Mouse (Mus musculus): Measurements from ENCODE around the gene Esx1. TPM values are rescaled to one million over a fixed set of nuclear protein-coding genes. Genes with fewer than 3 reads are reported as not detected.
A peak's percentile ranks its signal among the peaks of the same experiment; 100 is the strongest.

Gene Esx1
- total and polyA plus RNA-seq, 3 experiments: not detected

DNA sequence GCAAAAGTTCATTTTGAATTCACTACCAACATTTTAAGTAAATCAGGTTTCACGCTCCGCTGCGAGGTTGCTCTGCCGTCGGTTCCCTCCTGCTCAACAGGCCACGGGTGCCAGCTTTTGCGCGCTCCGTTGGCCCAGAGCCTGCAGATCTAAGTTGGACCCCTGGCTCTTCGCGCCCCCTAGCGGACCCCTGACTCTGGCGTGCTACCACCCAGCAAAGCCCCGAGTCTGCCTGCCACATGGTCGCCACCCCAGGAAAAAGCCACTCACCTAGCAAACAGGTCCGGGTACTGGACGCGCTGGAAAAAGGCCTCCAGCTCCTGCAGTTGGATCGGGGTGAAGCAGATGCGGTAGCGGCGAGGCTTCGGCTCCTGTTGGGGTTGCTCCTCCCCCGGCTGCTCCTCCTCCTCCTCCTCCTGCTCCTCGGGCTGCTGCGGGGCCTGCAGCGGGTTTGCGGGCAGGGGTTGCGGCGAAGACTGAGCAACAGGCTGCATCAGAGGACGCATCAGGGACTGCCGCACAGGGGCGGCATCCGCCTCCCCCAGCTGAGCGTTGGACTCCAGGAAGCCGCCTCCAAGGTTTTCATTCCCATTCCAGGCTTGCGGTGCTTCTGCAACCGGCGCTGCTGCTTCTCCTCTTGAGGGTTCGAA is 3.7 kb downstream of the Esx1 start:
- no peak overlapping the region; the same call in 1 of the 2 replicates for H3K4me3 ChIP-seq (ENCODE audit: low read depth, low read length)
- H3K36me3 ChIP-seq (replicated peaks): no peaks in the 10 kb centered on the region
- TF ChIP-seq POLR2AphosphoS5 (IDR thresholded peaks at IDR 0.05; ENCODE audit: insufficient replicate concordance, low read depth, low read length) (no peak), GATA2 (IDR thresholded peaks at IDR 0.05; ENCODE audit: borderline replicate concordance, low read depth, low read length) (no peak), TAL1 (conservative IDR thresholded peaks at IDR 0.05; ENCODE audit: low read depth, low read length) (no peak), CTCF (IDR thresholded peaks at IDR 0.05; ENCODE audit: low read depth, low read length) (no peak)
- no peaks in the 10 kb centered on the region for H3K4me1 ChIP-seq (ENCODE audit: insufficient read depth, low read depth, low read length)
- H3K27me3 ChIP-seq (ENCODE audit: insufficient read depth, low read length): peaks cover 9% of the 10 kb centered on the region; the same call in 1 of the 2 replicates
- DNase-seq (ENCODE audit: low spot score) (peak; percentile 6), ATAC-seq (ENCODE audit: extremely low read depth, insufficient number of reproducible peaks, low FRiP score, poor library complexity, severe bottlenecking) (peak; percentile 40; the same call in 1 of the 2 replicates)
- no peaks in the 10 kb centered on the region for H3K9me3 ChIP-seq (replicated peaks)

DNA sequence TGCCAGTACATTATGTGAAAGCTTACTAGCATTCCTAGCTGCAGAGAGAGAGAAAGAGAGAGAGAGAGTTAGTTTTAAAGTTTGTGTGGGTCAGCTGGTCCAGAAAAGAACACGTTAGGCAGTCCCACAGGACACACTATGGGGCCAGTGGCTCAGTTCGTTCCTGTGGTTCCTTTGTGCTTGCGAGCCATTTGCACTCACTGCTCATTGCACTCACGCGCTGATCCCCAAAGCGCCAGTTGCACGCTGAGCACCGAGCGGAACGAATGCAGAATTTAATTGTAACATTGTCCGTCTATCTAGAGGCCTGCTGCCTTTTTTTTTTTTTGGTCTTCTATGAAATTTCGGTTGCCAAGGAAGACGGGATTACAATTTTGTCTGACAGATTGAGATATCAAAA is 15.4 kb downstream of the Esx1 start:
- ATAC-seq (ENCODE audit: extremely low read depth, insufficient number of reproducible peaks, low FRiP score, poor library complexity, severe bottlenecking) (no peak), DNase-seq (ENCODE audit: low spot score) (no peak)
- Histone ChIP-seq H3K4me1 (ENCODE audit: insufficient read depth, low read depth, low read length) (no peaks in the 10 kb centered on the region), H3K4me3 (ENCODE audit: low read depth, low read length) (no peak overlapping the region), H3K9me3 (replicated peaks) (no peaks in the 10 kb centered on the region), H3K27me3 (ENCODE audit: insufficient read depth, low read length) (0 out of 2 replicates have a peak, but pooled peaks cover 2% of the 10 kb centered on the region), H3K36me3 (replicated peaks) (no peaks in the 10 kb centered on the region)
- TF ChIP-seq TAL1 (conservative IDR thresholded peaks at IDR 0.05; ENCODE audit: low read depth, low read length) (no peak), CTCF (IDR thresholded peaks at IDR 0.05; ENCODE audit: low read depth, low read length) (no peak), POLR2AphosphoS5 (IDR thresholded peaks at IDR 0.05; ENCODE audit: insufficient replicate concordance, low read depth, low read length) (no peak), GATA2 (IDR thresholded peaks at IDR 0.05; ENCODE audit: borderline replicate concordance, low read depth, low read length) (no peak), GATA1 (IDR thresholded peaks at IDR 0.05; ENCODE audit: borderline replicate concordance, low read length) (no peak)

DNA sequence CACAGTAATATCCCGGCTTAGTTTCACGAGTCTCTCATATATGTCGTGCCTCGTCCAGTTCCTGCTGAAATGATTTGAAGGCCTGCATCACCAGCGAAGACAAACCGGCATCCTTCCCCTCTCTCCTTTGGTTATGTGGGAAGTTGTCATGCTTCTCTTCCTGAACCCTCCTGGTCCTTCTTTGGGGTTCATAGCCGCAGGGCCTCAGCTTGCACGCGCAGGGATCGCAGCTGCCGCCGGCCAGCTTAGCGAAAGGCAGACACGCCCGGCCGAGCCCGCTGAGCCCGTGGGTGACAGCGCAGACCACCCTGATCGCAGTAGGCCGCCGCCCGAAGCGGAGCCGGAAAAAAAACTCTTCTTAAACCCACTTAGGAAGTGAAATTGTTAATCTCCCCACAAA is 17.4 kb downstream of the Esx1 start:
- Histone ChIP-seq H3K27me3 (ENCODE audit: insufficient read depth, low read length) (0 out of 2 replicates have a peak, but pooled peaks cover 2% of the 10 kb centered on the region), H3K4me1 (ENCODE audit: insufficient read depth, low read depth, low read length) (no peaks in the 10 kb centered on the region), H3K9me3 (replicated peaks) (no peaks in the 10 kb centered on the region), H3K4me3 (ENCODE audit: low read depth, low read length) (no peak overlapping the region), H3K36me3 (replicated peaks) (no peaks in the 10 kb centered on the region)
- no peak for TF ChIP-seq TAL1 (conservative IDR thresholded peaks at IDR 0.05; ENCODE audit: low read depth, low read length)
- TF ChIP-seq GATA2 (IDR thresholded peaks at IDR 0.05; ENCODE audit: borderline replicate concordance, low read depth, low read length): no peak
- TF ChIP-seq POLR2AphosphoS5 (IDR thresholded peaks at IDR 0.05; ENCODE audit: insufficient replicate concordance, low read depth, low read length): no peak
- no peak for TF ChIP-seq GATA1 (IDR thresholded peaks at IDR 0.05; ENCODE audit: borderline replicate concordance, low read length)
- TF ChIP-seq CTCF (IDR thresholded peaks at IDR 0.05; ENCODE audit: low read depth, low read length): no peak
- no peak for ATAC-seq (ENCODE audit: extremely low read depth, insufficient number of reproducible peaks, low FRiP score, poor library complexity, severe bottlenecking)
- DNase-seq (ENCODE audit: low spot score): no peak

Other genes starting within 250 kb of the Esx1 start
- gene H2bfm, start 194.8 kb downstream of the Esx1 start, total RNA-seq (2014; fragmentation: Nextera tagmentation): not detected in 2 replicates
- not detected in 2 replicates for gene H2bfm, start 194.8 kb downstream of the Esx1 start, total RNA-seq (2017)
- not detected in 2 replicates for gene H2bfm, start 194.8 kb downstream of the Esx1 start, polyA plus RNA-seq (2012)
- not detected in 2 replicates for gene Tmsb15b2, start 146.6 kb downstream of the Esx1 start, total RNA-seq (2014; fragmentation: Nextera tagmentation)
- not detected in 2 replicates for gene Tmsb15b2, start 146.6 kb downstream of the Esx1 start, total RNA-seq (2017)
- gene Tmsb15b2, start 146.6 kb downstream of the Esx1 start, polyA plus RNA-seq (2012): not detected in 2 replicates
- gene Tmsb15l, start 145.2 kb downstream of the Esx1 start, total RNA-seq (2014; fragmentation: Nextera tagmentation): not detected in 2 replicates
- gene Tmsb15l, start 145.2 kb downstream of the Esx1 start, total RNA-seq (2017): 0.66 TPM in 1 of 2 replicates, not detected in the other
- gene Tmsb15l, start 145.2 kb downstream of the Esx1 start, polyA plus RNA-seq (2012): not detected in 2 replicates
- not detected in 2 replicates for gene Tmsb15b1, start 145.2 kb downstream of the Esx1 start, total RNA-seq (2014; fragmentation: Nextera tagmentation)
- gene Tmsb15b1, start 145.2 kb downstream of the Esx1 start, total RNA-seq (2017): 1.7 and 3.1 TPM in 2 replicates
- gene Tmsb15b1, start 145.2 kb downstream of the Esx1 start, polyA plus RNA-seq (2012): not detected in 2 replicates
- not detected in 2 replicates for gene Zcchc18, start 128.9 kb downstream of the Esx1 start, total RNA-seq (2014; fragmentation: Nextera tagmentation)
- gene Zcchc18, start 128.9 kb downstream of the Esx1 start, total RNA-seq (2017): 0.06 and 0.11 TPM in 2 replicates
- not detected in 2 replicates for gene Zcchc18, start 128.9 kb downstream of the Esx1 start, polyA plus RNA-seq (2012)
- gene Slc25a53, start 83.8 kb downstream of the Esx1 start, total RNA-seq (2014; fragmentation: Nextera tagmentation): 4.4 and 10.9 TPM in 2 replicates
- 9.4 and 11.1 TPM in 2 replicates for gene Slc25a53, start 83.8 kb downstream of the Esx1 start, total RNA-seq (2017)
- 0.44 and 0.46 TPM in 2 replicates for gene Slc25a53, start 83.8 kb downstream of the Esx1 start, polyA plus RNA-seq (2012)
- 8.8 and 14.8 TPM in 2 replicates for gene Fam199x, start 72.5 kb downstream of the Esx1 start, total RNA-seq (2014; fragmentation: Nextera tagmentation)
- 13.7 and 15.6 TPM in 2 replicates for gene Fam199x, start 72.5 kb downstream of the Esx1 start, total RNA-seq (2017)
- gene Fam199x, start 72.5 kb downstream of the Esx1 start, polyA plus RNA-seq (2012): 1.4 and 1.5 TPM in 2 replicates

Measured in G1E (cell line).